Mouse (Mus musculus) T-cell, adult 2 months (primary cell): ENCODE data around the gene Ankrd23.
"Not testable (repeated sequence)": the region's sequence is repeated elsewhere in the genome, so short reads cannot be mapped to it uniquely, and the experiment has no call there.

Experiments
- DNase-seq: peaks from one replicate; pipeline ENCODE4 v3.0.0; 2022; ENCODE audit warnings: low spot score

Gene Ankrd23

DNA sequence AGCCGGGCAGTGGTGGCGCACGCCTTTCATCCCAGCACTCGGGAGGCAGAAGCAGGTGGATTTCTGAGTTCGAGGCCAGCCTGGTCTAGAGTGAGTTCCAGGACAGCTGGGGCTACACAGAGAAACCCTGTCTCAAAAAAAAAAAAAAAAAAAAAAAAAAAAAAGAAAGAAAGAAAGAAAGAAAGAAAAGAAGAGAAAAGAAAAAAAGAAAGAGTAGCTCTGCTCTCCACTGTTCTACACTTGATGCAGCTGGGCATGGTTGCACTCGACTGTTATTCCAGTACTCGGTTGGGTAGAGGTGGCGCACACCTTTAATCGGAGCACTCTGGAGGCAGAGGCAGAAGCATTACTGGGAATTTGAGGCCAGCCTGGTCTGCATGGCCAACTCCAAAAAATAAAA is at the start of gene Ankrd23:
Gene Ankrd23 (minus strand): TSS at position 101 of the 400 bp plus-strand sequence.
- not testable (repeated sequence) for DNase-seq

DNA sequence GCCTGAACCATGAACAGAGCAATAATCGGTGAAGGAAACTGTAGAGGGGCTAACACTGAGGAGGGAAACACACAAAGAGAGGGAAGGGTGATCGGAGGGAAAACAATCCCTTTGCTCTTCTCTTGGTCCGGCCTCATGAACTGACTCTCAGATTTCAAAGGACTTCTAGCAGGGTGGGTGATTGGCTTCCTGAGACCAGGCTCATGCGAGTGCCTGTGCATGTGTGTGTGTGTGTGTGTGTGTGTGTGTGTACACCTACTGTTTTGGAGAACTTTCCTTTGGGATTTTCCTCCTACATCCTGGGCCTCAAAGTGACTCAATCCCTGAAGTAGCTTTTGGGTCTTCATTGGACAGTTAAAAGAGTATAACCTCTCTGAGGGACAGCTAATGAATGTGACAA is 49.6 kb upstream of the Ankrd23 start:
- no peak for DNase-seq

DNA sequence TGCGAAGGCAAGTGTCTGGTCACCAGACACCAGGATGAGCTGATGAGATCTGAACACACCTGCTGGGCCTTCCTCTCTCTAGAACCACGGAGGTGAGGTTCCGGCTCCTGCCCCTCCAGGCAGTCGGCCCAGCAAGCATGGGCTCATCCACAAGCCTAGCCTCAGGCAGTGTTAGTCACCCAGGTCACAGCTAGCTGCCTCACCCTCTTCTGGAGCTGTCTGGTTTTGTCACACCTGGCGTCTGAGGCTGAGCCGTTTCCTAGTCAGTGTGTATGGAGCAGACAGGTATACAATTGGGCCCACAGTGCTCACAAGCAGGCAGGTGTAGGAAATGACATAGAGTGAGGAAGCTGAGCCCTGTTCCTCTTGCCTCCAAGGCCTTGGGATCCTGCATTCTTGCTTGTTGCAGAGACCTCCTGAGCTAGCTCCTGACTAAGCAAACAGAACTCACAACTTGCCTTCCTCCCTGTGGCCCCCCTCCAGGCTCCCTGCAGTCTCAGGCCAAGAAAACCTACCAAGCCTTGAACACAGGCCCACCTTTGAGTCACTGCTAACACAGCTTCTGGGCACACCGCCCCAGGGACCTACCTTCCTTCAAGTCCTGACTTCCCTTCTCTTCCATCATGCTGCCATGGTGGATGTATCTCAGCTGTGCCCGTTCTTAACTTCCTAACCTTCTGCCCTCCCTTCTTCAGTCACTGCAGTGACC is 46.9 kb upstream of the Ankrd23 start:
- no peak for DNase-seq

DNA sequence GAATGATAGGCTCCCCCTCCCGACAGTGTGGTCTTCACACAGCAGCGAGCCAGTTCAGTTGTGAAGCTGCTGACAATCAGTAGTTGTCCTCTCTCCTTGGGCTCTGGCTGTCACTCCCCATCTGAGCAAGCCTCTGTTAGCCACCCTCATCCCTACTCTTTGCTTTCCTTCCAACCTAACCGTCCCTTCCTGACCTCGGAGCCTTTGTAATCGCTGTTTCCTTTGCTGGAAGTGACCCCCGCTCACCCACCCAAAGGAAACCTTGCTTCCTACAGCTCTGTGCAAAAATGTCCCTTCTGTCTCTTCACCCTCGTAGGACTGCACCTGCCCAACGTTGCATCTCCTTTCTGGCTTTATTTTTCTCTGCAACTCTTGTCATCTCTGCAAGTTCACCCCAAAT is 45.5 kb upstream of the Ankrd23 start:
- no peak for DNase-seq

DNA sequence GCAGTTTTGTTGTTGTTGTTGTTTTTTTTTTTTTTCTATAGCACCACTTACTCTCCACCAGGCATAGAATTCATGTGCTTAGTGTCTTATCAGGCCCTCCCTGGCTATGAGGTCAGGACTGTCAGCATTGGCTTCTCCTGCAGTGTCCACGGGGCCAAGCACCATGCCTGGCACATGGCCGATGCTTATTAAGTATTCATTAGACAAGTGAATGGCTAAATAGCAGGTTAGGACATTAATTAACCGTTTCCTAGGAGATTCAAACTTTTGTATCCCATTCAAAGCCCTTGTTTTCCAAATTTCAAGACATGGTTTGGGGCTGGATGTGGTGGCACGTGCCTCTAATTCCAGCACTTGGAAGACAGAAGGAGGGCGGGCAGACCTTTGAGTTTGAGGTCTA is 44.6 kb upstream of the Ankrd23 start:
- DNase-seq, result no peak

DNA sequence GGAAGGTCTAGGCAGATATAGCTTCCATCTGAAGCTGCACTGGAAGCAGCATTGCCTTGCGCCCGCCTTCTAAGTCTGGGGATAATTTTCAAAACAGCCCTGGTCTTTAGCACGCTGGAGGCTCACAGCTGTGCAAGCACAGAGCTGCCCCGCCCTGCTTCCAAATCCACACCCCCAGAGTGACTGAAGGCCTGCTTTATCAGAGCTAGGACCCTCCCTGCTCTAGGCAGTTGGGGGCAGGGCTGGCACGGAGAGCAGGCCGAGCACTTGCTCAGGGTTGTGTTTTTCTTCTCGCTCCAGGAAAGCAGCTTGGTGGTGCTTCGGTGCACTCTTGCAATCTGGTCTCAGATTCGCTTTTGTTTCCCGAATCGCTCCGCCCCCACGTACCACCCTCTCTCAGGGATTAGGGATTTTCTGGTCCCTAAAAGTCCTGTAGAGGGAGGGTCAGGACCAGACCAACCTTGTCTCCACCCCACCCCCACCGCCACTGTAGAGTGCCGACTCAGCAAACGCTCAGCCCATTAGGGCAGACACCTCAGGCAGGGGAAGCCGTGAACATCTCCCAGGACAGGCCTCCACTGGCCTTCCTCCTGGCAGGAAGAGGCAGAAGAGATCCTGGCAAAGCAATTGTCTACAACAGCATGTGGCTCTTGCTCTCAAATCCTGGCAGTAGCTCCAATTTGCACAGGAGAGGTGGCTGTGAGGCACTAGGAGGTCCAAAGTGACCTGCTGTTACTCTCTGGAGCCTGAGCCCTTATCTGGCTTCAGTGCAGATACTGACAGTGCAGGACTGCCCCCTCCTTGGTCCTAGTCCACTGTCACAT is 43.9 kb upstream of the Ankrd23 start:
- DNase-seq, result no peak

DNA sequence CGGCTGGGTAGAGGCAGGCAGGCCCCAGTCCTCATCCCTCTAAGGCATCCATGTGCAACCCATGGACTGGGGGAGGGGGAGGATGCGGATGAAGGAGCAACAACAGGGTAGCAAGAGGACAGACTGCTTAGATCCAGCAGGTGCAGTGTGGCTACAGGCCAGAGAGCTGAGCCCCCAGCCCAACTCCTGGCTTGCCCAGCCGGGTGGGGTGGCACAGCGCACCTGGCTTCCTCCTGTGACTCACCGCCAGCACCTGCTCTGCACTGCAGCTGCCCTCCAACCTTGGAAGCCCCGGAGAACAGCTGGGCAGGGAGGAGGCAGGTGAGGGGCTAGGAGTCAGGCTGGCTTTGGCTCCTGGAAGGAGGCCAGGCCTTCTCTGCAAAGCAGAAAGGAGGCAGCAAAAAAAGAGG is 43.3 kb upstream of the Ankrd23 start:
- no peak for DNase-seq

DNA sequence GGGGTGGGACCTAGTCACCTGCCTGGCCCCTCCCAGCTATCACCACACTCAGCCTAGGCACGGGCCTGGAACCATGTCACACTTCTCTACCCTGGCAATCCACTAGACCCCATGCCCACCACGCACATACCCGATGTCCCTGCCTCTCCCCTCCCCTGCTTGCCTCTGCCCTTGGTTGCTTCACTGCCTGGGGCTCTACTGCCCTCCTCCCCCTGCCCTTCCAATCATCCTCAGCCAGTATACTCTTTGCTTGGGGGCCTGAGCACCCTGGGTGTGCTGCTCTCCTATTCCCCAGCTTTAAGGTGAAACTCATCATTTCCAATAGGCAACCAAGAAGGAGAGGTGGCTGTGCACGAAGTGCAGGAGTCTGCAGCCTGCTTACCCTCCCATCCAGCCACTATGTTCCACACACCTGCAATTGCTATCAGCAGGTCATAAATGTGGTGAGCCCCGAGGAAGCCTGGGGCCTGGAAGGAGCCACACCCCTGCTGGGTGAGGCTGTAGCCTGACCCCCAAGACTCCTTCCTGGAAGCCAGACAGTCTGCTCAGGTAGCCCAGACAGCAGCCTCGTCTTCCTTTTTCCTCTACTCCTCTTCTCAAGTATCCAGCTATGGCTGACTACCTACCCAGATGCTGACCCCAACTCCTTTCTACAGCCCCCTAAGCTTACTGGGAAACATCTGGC is 40.5 kb upstream of the Ankrd23 start:
- DNase-seq, result no peak

DNA sequence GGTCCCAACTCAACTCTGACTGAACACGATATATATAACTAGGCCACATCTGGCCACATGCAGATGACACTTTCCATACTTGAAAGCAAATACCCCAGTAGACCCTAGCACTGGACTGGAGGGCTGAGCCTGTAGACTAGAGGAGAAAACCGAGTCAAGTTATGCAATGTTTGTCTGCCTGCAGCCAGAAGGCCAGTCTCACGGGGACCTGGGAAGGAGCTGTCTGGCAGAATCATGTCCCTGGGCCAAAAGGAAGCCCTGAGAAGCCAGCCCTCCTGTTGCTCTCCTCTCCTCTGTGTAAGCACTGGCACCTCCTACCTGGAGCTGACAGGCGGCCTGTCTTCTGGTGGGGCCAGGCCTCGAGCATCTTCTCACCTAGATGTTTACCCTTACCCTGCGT is 38.7 kb upstream of the Ankrd23 start:
- DNase-seq, result no peak

DNA sequence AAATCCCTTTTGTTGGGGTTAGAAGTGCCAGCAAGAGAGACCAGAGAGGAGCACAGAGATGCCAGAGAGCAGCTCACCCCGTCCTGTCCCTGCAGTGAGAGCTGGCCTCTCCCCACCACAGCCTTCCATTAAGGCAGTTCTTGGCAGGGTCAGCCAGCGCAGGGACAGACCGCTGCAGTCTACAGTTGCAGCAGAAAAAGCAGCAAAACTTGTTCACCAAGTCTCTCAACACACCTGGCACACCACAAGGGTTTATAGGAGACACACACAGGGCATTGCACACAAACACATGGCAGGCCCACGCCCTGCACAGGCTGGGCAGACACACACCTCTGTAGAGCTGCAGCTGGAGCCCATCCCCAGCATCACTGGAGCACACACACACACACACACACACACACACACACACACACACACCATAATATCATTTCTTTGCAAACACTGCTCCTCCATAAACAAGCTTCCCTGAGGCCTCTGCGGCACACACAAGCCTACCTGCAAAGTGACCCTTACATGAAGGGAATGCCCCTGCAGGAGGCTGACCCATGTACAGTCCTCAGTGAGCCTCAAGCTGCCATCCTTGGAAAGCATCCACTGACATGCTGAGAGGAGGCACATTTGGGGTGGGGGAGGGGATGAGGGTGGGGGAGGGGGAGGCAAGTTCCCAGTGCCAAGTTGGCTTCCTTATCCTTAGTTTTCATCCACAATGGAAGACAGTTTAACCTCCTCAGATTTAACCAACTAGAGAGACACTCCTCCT is 37.7 kb upstream of the Ankrd23 start:
- DNase-seq, result no peak

DNA sequence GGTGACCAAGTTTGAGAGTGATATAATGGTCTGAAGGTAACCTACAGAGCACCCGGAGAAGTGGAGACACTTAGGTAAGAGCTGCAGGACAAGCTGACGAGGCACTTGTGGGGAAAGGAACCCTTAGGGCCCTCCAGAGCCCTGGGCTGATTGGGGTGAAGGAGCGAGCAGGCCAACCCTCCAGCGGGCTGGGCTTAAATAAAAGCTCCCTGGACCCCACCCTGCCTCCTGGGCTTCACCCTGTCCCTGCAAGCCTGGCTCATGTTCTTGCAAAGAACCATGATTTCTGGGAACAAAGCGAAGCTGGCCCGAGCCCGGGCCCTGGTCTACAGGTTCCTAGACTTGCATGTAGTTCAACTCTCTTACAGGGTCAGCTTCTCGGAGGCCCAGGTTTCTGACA is 36.8 kb upstream of the Ankrd23 start:
- no peak for DNase-seq

DNA sequence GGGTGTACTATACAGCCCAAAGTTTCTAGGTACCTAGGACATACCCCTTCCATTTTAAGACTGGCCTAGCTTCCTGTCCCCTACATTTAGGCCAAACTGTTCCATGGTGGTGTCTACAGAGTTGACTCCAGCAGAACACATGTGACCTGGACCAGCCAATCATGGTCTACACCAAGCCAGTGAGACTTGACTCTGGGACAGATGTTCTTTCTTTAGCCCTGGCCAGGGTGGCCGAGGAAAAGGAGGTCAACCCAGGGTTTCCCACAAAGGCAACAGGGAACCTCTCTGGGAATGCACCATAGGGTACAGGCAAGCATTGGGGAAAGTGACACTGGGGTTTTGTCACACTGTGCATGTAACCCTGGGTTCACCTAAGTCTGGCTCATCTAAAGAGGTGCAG is 36.0 kb upstream of the Ankrd23 start:
- DNase-seq, result no peak

DNA sequence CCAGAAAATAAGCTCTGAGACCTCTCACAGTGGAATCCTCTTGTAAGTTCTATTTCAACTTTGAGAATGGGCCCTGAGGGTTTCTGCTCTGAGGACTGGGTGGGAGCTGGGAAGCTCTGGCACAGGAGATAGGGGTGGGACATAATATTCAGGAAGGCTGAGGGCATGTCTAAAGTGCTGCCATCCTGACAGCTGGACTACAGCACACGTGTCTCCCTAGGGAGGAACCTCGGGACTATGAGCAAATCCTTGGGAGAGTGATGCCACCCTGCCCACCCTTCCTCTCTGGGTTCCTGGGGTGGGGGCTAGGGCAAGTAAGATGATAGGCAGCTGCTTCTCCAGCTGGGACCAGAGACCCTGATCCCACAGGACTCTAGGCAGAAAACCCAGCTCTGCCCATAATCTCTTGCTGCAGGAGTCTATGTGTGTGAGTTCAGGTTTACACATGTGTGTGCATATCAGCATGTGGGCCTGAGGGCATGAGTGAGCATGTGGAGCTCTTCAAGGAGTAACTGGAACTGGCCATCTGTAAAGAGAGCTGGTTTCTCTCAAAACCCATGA is 35.5 kb upstream of the Ankrd23 start:
- no peak for DNase-seq

DNA sequence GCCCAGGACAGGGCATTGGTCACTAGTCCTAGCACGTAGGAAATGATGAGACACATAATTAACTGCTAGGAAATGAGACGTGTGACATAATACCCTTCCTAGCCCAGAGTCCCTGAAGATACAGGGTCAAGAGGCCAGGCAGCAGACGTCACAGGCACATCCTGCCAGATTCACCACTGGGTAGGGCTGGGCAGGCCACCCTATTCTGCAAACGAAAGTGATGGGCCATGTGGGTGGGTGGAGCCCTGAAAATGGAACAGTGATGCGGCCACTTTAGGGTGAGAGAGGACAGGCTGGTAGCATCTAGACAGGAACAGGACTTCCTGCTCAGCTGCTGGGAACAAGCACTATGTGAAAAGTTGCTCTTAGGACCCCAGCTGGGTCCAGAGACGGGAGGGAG is 34.9 kb upstream of the Ankrd23 start:
- DNase-seq, result no peak

DNA sequence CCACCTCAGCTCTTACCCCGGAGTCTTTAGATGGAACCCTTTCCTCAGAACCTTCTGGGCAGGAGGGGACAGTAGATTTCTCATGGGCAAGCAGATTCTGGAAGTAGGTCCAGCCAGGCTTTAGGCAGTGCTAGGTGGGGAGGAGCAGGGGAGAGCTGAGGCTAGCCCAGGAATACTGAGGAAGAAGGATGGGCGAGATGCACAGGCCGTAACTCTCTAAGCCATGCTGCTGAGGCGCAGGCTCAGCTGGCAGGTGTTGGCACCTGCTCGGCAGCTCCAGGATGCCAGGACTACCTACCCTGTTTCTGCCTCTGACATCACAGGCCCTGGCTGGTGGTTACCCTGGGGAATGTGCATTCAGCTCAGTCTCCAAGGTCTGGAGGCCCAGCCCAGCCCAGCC is 33.6 kb upstream of the Ankrd23 start:
- DNase-seq, result no peak

DNA sequence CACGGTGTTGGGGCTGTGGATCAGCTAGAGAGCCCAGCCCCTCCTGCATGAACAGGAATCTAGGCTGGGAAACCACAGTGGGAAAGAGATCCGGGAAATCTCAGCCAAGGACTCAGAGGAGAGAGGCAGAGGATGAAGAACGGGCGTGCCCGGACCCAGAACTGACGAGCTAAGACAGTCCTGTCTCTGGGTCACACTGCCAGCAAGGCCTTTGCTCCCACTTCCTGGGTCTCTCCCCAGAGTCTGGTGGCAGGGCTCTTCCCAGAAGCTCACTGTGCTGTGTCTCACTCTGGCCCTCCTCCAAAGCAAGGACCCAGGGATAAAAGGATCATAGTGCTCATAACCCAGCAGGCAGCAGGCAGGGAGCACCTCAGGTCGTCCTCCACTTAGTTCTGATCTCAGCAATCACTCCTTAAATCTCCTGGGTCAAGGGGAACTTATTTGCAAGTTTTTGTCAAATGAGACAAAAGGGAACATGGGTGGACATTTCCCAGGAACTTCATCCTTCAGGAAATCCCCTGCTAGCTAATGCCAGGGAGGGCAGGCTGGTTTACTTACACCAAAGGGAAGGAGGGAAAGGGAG is 33.1 kb upstream of the Ankrd23 start:
- no peak for DNase-seq

DNA sequence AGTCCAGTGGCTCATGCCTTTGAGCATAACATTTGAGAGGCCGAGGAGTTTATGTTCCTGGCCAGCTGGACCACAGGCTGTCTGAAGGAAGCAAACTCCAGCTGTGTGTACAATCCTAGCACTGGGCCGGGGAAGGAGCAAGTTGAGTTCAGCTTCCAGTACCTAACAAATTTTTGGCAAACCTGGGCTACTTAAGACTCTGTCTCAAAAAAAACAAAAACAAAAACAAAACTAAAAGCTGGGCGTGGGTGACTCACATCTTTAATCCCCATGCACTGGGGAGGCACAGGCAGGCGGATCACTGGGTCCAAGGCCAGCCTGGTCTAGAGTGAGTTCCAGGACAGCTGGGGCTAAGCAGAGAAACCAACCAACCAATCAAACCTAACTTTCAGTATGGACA is 32.1 kb upstream of the Ankrd23 start:
- no peak for DNase-seq

DNA sequence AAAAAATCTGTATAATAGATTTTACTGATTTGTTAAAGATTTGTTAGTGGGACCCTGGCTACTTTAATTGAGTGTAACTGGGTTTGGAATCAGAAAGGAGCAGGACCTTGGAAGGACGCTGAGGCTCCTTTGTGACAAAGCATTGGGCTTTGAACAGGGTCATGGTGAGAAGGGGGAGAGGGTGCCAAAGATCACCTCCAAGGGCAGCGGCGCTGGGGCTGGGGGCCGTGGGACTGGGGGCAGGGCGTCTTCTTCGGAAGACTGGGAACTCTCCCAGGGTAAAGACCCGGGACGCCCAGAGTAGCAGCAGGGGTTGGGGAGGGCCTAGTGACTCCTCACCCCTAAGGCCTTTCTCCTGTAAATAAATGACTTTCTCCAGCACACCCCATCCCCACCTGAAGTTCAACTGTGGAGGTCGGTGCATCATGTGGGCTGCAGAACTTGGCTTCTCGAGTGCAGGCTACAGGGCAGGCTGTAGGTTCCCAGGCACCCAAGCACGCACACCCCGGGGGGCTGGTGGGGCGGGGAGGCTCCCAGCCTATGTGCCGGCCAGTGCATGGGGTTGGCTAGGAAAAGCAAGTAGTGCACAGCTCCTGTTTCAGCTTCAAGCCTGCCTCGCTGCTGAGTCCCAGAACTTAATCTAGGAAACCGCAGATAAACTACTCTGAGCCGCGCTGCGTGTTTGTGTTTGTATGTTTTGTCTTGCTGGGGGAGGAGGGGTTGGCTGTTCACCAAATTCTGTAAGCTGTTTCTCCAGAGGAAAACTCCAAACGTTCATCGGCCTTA is 31.3 kb upstream of the Ankrd23 start:
- DNase-seq, result no peak

DNA sequence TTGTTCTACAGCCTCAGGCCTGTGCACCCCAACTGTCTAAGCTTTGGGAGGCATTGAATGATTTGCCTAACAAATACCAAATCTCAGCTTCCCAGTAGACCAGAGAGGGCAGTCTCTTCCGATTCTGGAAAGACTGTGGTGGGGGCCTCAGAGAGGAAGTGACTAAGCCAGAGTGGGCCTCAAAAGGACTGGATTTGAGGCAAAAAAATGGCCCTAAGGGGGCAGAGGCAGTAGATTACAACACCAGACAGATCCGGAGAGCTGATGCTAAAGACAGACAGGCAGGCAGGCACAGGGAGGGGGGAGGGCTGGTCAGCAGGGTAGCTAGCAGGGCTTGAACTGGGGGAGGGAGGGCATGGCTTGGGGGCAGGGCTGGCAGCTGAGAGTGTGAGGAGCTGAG is 29.7 kb upstream of the Ankrd23 start:
- DNase-seq, result no peak

DNA sequence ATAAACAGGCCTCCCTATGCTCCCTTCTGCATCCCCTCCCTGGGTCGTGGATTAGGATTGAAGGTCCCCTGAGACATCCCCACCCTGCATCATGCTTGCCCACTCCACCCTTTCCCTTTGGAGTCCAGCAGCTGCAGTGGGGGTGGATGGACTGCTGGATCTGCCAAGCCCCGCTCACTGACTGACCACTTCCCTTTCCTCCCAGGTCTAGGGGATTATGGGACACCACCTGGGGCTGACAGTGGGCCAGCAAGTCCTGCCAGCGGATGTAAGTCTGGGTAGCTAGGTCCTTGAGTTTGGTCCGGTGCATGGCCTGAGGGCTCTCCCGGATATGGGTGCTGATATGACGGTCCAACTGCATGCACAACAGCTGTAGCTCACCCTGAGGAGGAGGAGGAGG is 27.4 kb upstream of the Ankrd23 start:
- DNase-seq, result no peak

DNA sequence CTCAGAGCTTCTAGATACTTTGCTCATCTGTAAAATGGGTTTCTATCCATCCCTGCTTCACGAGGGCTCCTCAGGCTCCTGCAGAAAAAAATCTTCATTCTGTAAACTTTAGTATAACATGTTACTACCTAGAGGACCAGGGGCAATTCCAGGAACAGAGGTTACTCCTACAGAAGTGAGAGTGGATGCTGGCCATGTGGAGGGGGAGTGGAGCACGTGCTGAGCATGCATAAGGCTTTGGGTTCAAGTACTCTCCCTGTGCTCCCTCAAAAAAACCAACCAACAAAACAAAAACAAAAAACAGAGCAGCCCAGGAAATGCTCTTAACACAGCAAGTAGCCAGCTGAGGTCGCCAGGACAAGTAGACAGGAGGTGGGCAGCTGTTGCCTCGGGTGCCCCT is 26.9 kb upstream of the Ankrd23 start:
- no peak for DNase-seq
